Mouse (Mus musculus) heart, postnatal 0 days (tissue): ENCODE data around the gene Rnf149.

Source experiments
- CTCF ChIP-seq: IDR thresholded peaks from 2 replicates; pipeline ENCODE4 v1.5.1; 2016; ENCODE audit warnings: antibody characterized with exemption, control low read depth, low read depth
- EP300 ChIP-seq: IDR thresholded peaks from 2 replicates; pipeline ENCODE4 v1.6.1; 2016; ENCODE audit warnings: antibody characterized with exemption, low read depth

GRCm38 (mm10) chr1:39592090-39592489, 14.9 kb upstream of the Rnf149 start:
- no peak for TF ChIP-seq EP300
- no peak for TF ChIP-seq CTCF
